Mouse (Mus musculus) hindbrain, embryonic 11.5 days (tissue): ENCODE data around the gene Crnn. TPM values are rescaled to one million over a fixed set of nuclear protein-coding genes. Genes with fewer than 3 reads are reported as not detected.

ENCODE experiments used
- ATAC-seq: fragments of 200-750 bp; cut with Nextera tagmentation; 2 replicates; pipeline ENCODE4 v1.8.0; 2017; ENCODE audit warnings: mild to moderate bottlenecking, moderate TSS enrichment, moderate library complexity; ENCODE audit not compliant: low FRiP score
- DNase-seq: peaks from one replicate; pipeline ENCODE4 v3.0.0-alpha.2; 2015; ENCODE audit warnings: low spot score
- H3K27ac ChIP-seq: fragments of 300-500 bp; sonication (generic); 2 replicates; pipeline ENCODE4 v1.5.1; 2014; ENCODE audit warnings: mild to moderate bottlenecking, low read depth, low read length
- H3K27me3 ChIP-seq: fragments of 300-500 bp; sonication (generic); 2 replicates; pipeline ENCODE4 v1.6.1; 2014; ENCODE audit warnings: mild to moderate bottlenecking, low read length, moderate library complexity, mixed read lengths; ENCODE audit not compliant: control insufficient read depth, insufficient read depth
- H3K36me3 ChIP-seq: fragments of 300-500 bp; sonication (generic); 2 replicates; pipeline ENCODE4 v1.6.1; 2014; ENCODE audit warnings: mild to moderate bottlenecking, low read length, moderate library complexity, mixed read lengths; ENCODE audit not compliant: control insufficient read depth, insufficient read depth
- H3K4me1 ChIP-seq: fragments of 300-500 bp; sonication (generic); replicated peaks from 2 replicates; pipeline ENCODE4 v1.6.1; 2014; ENCODE audit warnings: low read length, mixed read lengths; ENCODE audit not compliant: control insufficient read depth, insufficient read depth
- H3K4me2 ChIP-seq: fragments of 300-500 bp; sonication (generic); replicated peaks from 2 replicates; pipeline ENCODE4 v1.6.1; 2014; ENCODE audit warnings: mild to moderate bottlenecking, low read depth, low read length
- H3K4me3 ChIP-seq: fragments of 300-500 bp; sonication (generic); 2 replicates; pipeline ENCODE4 v1.5.1; 2014; ENCODE audit warnings: low read depth, low read length
- H3K9ac ChIP-seq: fragments of 300-500 bp; sonication (generic); 2 replicates; pipeline ENCODE4 v1.6.1; 2014; ENCODE audit warnings: low read depth, low read length
- H3K9me3 ChIP-seq: fragments of 300-500 bp; sonication (generic); 2 replicates; pipeline ENCODE4 v1.6.1; 2016; ENCODE audit warnings: low read length; ENCODE audit not compliant: control insufficient read depth
- WGBS: fragments of 180-500 bp; shearing (Covaris S2); extraction: QIAGEN DNeasy Blood & Tissue Kit; methylation state at CpG from one replicate; pipeline ENCODE4 v1.1.7; 2014; 5-methylcytosine and 5-hydroxymethylcytosine counted together
- polyA plus RNA-seq: library from polyadenylated mRNA; unstranded; fragments of >200 nt; fragmentation: Nextera tagmentation; extraction: Ambion mirVana; gene quantifications from 2 replicates; pipeline ENCODE4 v1.2.1, GENCODE M21; 2014

Crnn gene
- polyA plus RNA-seq, 1 experiment from 2014 or later: not detected

DNA sequence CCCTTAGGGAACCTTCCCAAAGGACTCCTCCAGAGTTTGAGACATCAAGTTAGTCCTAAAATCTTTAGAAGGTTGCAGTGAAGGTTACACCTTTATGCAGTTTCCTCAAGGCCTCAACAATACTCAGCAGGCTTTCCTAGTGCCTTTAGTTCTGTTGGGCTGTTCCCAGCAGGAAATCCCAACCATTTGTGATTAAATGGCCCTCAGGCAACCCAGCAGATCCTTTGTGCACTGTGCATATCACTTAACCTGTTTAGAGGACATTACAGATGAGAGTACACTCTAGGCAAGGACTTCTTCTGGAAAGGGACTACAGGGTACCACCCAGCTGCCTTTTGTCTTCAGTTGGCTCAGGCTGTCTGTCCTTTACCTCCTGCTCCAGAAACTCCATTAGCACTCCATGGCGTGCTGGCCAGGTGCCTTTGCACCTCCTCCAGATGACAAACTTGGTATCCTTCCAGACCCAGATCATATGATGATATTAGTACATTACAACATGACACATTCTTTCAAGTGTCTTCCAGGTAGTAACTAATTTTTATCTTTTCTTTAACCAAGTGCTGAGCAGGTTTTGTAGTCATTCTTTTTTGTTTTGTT lies 18.5 kb downstream of the Crnn start:
- Histone ChIP-seq H3K27me3 (no peaks in the 10 kb centered on the region), H3K36me3 (no peaks in the 10 kb centered on the region), H3K4me2 (no peak overlapping the region), H3K9me3 (no peaks in the 10 kb centered on the region), H3K9ac (no peak overlapping the region), H3K27ac (no peak overlapping the region), H3K4me1 (no peaks in the 10 kb centered on the region), H3K4me3 (no peak overlapping the region)
- no peak for DNase-seq
- 58% methylated on average over 1 of the region's 1 CpGs for WGBS
- no peak for ATAC-seq

- H3K27me3 ChIP-seq: no peaks in the 10 kb centered on the region
- H3K9me3 ChIP-seq: no peaks in the 10 kb centered on the region
- H3K9ac ChIP-seq: no peak overlapping the region
- ATAC-seq (no peak), DNase-seq (no peak)
- H3K4me3 ChIP-seq: no peak overlapping the region
- H3K4me1 ChIP-seq: no peaks in the 10 kb centered on the region
- 93% methylated on average over 4 of the region's 4 CpGs for WGBS
- no peak overlapping the region for H3K4me2 ChIP-seq
- H3K27ac ChIP-seq: no peak overlapping the region
- H3K36me3 ChIP-seq: no peaks in the 10 kb centered on the region
Measured at GRCm38 (mm10) chr3:93180856-93181255, 36.3 kb downstream of the Crnn start.

- no peaks in the 10 kb centered on the region for H3K36me3 ChIP-seq
- WGBS: 83% methylated on average over 3 of the region's 3 CpGs
- no peaks in the 10 kb centered on the region for H3K4me1 ChIP-seq
- no peak within 1 kb of the TSS for H3K4me2 ChIP-seq
- H3K27ac ChIP-seq: no peak within 1 kb of the TSS
- no peaks in the 10 kb centered on the region for H3K27me3 ChIP-seq
- H3K9me3 ChIP-seq: no peaks in the 10 kb centered on the region
- DNase-seq: no peak
- no peak within 1 kb of the TSS for H3K4me3 ChIP-seq
- H3K9ac ChIP-seq: no peak within 1 kb of the TSS
- no peak for ATAC-seq
Measured at GRCm38 (mm10) chr3:93196978-93197377, 52.4 kb downstream of the Crnn start, which contains the start of gene Flg2. Gene Flg2, plus strand, starts transcription at chr3:93197278.

Other genes starting within 250 kb of the Crnn start
- gene Lce3a, start 218.6 kb upstream of the Crnn start, polyA plus RNA-seq: not detected in 2 replicates
- gene Lce3b, start 211.8 kb upstream of the Crnn start, polyA plus RNA-seq: not detected in 2 replicates
- not detected in 2 replicates for gene Lce3c, start 200.3 kb upstream of the Crnn start, polyA plus RNA-seq
- gene Lce3d, start 187.4 kb upstream of the Crnn start, polyA plus RNA-seq: not detected in 2 replicates
- not detected in 2 replicates for gene Lce3e, start 177.7 kb upstream of the Crnn start, polyA plus RNA-seq
- not detected in 2 replicates for gene Lce3f, start 152.6 kb upstream of the Crnn start, polyA plus RNA-seq
- 0.59 and 0.66 TPM in 2 replicates for gene Crct1, start 129.1 kb upstream of the Crnn start, polyA plus RNA-seq
- not detected in 2 replicates for gene Lce1m, start 125.7 kb upstream of the Crnn start, polyA plus RNA-seq
- not detected in 2 replicates for gene Gm4858, start 76.0 kb upstream of the Crnn start, polyA plus RNA-seq
- not detected in 2 replicates for gene Flg2, start 52.5 kb downstream of the Crnn start, polyA plus RNA-seq
- gene Flg, start 128.7 kb downstream of the Crnn start, polyA plus RNA-seq: not detected in 2 replicates
- gene Hrnr, start 175.0 kb downstream of the Crnn start, polyA plus RNA-seq: not detected in 2 replicates
- not detected in 2 replicates for gene Rptn, start 248.9 kb downstream of the Crnn start, polyA plus RNA-seq